Mouse (Mus musculus) intestine, postnatal 0 days (tissue): ENCODE measurements around the gene Dlgap1. TPM values are rescaled to one million over a fixed set of nuclear protein-coding genes. Genes with fewer than 3 reads are reported as not detected.

Source experiments
- ATAC-seq: fragments of 200-750 bp; cut with Nextera tagmentation; 2 replicates; pipeline ENCODE4 v1.8.0; 2017; ENCODE audit warnings: mild to moderate bottlenecking, moderate TSS enrichment, moderate library complexity
- H3K27ac ChIP-seq: fragments of 300-500 bp; sonication (generic); 2 replicates; pipeline ENCODE4 v1.5.1; 2014; ENCODE audit warnings: mild to moderate bottlenecking, low read depth, low read length, moderate library complexity
- H3K27me3 ChIP-seq: fragments of 300-500 bp; sonication (generic); replicated peaks from 2 replicates; pipeline ENCODE4 v1.6.1; 2014; ENCODE audit warnings: low read length, mixed read lengths; ENCODE audit not compliant: control insufficient read depth, insufficient read depth
- H3K36me3 ChIP-seq: fragments of 300-500 bp; sonication (generic); 2 replicates; pipeline ENCODE4 v1.6.1; 2014; ENCODE audit warnings: mild to moderate bottlenecking, moderate library complexity; ENCODE audit not compliant: control insufficient read depth, insufficient read depth
- H3K4me1 ChIP-seq: fragments of 300-500 bp; sonication (generic); replicated peaks from 2 replicates; pipeline ENCODE4 v1.6.1; 2014; ENCODE audit warnings: antibody characterized with exemption, low read length, mixed read lengths; ENCODE audit not compliant: control insufficient read depth, insufficient read depth
- H3K4me2 ChIP-seq: fragments of 300-500 bp; sonication (generic); replicated peaks from 2 replicates; pipeline ENCODE4 v1.6.1; 2014; ENCODE audit warnings: low read depth, mild to moderate bottlenecking, moderate library complexity
- H3K4me3 ChIP-seq: fragments of 300-500 bp; sonication (generic); 2 replicates; pipeline ENCODE4 v1.5.1; 2014; ENCODE audit warnings: low read depth, low read length
- H3K9ac ChIP-seq: fragments of 300-500 bp; sonication (generic); 2 replicates; pipeline ENCODE4 v1.6.1; 2014; ENCODE audit warnings: mild to moderate bottlenecking, low read depth, low read length
- H3K9me3 ChIP-seq: fragments of 300-500 bp; sonication (generic); 2 replicates; pipeline ENCODE4 v1.6.1; 2016; ENCODE audit warnings: mixed run types; ENCODE audit not compliant: control insufficient read depth
- CTCF ChIP-seq: sonication (generic); IDR thresholded peaks from 2 replicates; pipeline ENCODE4 v1.5.1; 2016; ENCODE audit warnings: low read depth, mild to moderate bottlenecking, control low read depth, antibody characterized with exemption, moderate library complexity
- WGBS: fragments of 180-500 bp; shearing (Covaris S2); extraction: QIAGEN DNeasy Blood & Tissue Kit; methylation state at CpG from one replicate; pipeline ENCODE4 v1.1.7; 2014; 5-methylcytosine and 5-hydroxymethylcytosine counted together
- polyA plus RNA-seq: library from polyadenylated mRNA; unstranded; fragments of >200 nt; fragmentation: Nextera tagmentation; extraction: Ambion mirVana; gene quantifications from 2 replicates; pipeline ENCODE4 v1.2.1, GENCODE M21; 2015

The Dlgap1 gene
- polyA plus RNA-seq, 1 experiment from 2014 or later = 0.85 TPM

GRCm38 (mm10) chr17:70302656-70303055, 333.8 kb downstream of the Dlgap1 start:
- H3K36me3 ChIP-seq = no peaks in the 10 kb centered on the region
- H3K4me2 ChIP-seq = no peak overlapping the region
- no peaks in the 10 kb centered on the region for H3K9me3 ChIP-seq
- H3K27me3 ChIP-seq = no peaks in the 10 kb centered on the region
- H3K9ac ChIP-seq = no peak overlapping the region
- H3K4me3 ChIP-seq = no peak overlapping the region
- WGBS = 79% methylated on average over 2 of the region's 2 CpGs
- ATAC-seq = no peak
- no peaks in the 10 kb centered on the region for H3K4me1 ChIP-seq
- no peak for TF ChIP-seq CTCF
- no peak overlapping the region for H3K27ac ChIP-seq

GRCm38 (mm10) chr17:70305021-70305420, 336.1 kb downstream of the Dlgap1 start:
- no peak for TF ChIP-seq CTCF
- H3K36me3 ChIP-seq = no peaks in the 10 kb centered on the region
- WGBS = 73% methylated on average over 5 of the region's 5 CpGs
- H3K4me1 ChIP-seq = no peaks in the 10 kb centered on the region
- no peak overlapping the region for H3K4me2 ChIP-seq
- ATAC-seq = no peak
- no peak overlapping the region for H3K9ac ChIP-seq
- H3K27ac ChIP-seq = no peak overlapping the region
- H3K27me3 ChIP-seq = no peaks in the 10 kb centered on the region
- no peaks in the 10 kb centered on the region for H3K9me3 ChIP-seq
- H3K4me3 ChIP-seq = no peak overlapping the region

- Histone ChIP-seq H3K4me3 (no peak overlapping the region), H3K9ac (no peak overlapping the region), H3K27ac (no peak overlapping the region), H3K9me3 (no peaks in the 10 kb centered on the region), H3K36me3 (no peaks in the 10 kb centered on the region), H3K4me2 (no peak overlapping the region), H3K27me3 (no peaks in the 10 kb centered on the region), H3K4me1 (no peaks in the 10 kb centered on the region)
- TF ChIP-seq CTCF = no peak
- whole genome bisulfite sequencing = 79% methylated on average over 11 of the region's 11 CpGs
- ATAC-seq = no peak
Observed at GRCm38 (mm10) chr17:70307418-70308176, 338.7 kb downstream of the Dlgap1 start.

- Histone ChIP-seq H3K4me3 (no peak overlapping the region), H3K27ac (no peak overlapping the region), H3K4me1 (no peaks in the 10 kb centered on the region), H3K9me3 (no peaks in the 10 kb centered on the region), H3K27me3 (no peaks in the 10 kb centered on the region), H3K4me2 (no peak overlapping the region), H3K9ac (no peak overlapping the region), H3K36me3 (no peaks in the 10 kb centered on the region)
- WGBS = 75% methylated on average over 22 of the region's 22 CpGs
- no peak for ATAC-seq
- no peak for TF ChIP-seq CTCF
Observed at GRCm38 (mm10) chr17:70308364-70309231, 339.7 kb downstream of the Dlgap1 start.

GRCm38 (mm10) chr17:70316327-70316726, 347.5 kb downstream of the Dlgap1 start:
- no peak for TF ChIP-seq CTCF
- Histone ChIP-seq H3K4me3 (no peak overlapping the region), H3K9ac (no peak overlapping the region), H3K9me3 (no peaks in the 10 kb centered on the region), H3K4me1 (no peaks in the 10 kb centered on the region), H3K4me2 (no peak overlapping the region), H3K36me3 (no peaks in the 10 kb centered on the region), H3K27me3 (no peaks in the 10 kb centered on the region), H3K27ac (no peak overlapping the region)
- whole genome bisulfite sequencing = 71% methylated on average over 5 of the region's 5 CpGs
- no peak for ATAC-seq

- Histone ChIP-seq H3K4me3 (no peak overlapping the region), H3K4me1 (no peaks in the 10 kb centered on the region), H3K27ac (no peak overlapping the region), H3K36me3 (no peaks in the 10 kb centered on the region), H3K4me2 (no peak overlapping the region), H3K9ac (no peak overlapping the region), H3K27me3 (no peaks in the 10 kb centered on the region), H3K9me3 (no peaks in the 10 kb centered on the region)
- no peak for ATAC-seq
- TF ChIP-seq CTCF = no peak
- 85% methylated on average over 7 of the region's 7 CpGs for WGBS
Observed at GRCm38 (mm10) chr17:70317779-70318178, 348.9 kb downstream of the Dlgap1 start.
